Mouse (Mus musculus) intestine, embryonic 16.5 days (tissue): ENCODE results near the gene Phpt1. TPM values are rescaled to one million over a fixed set of nuclear protein-coding genes. Genes with fewer than 3 reads are reported as not detected.

Source experiments
- ATAC-seq: fragments of 200-750 bp; cut with Nextera tagmentation; 2 replicates; pipeline ENCODE4 v1.8.0; 2017; ENCODE audit warnings: moderate TSS enrichment, moderate library complexity
- H3K27ac ChIP-seq: fragments of 300-500 bp; sonication (generic); 2 replicates; pipeline ENCODE4 v1.5.1; 2014; ENCODE audit warnings: mild to moderate bottlenecking, low read length
- H3K27me3 ChIP-seq: fragments of 300-500 bp; sonication (generic); replicated peaks from 2 replicates; pipeline ENCODE4 v1.6.1; 2014; ENCODE audit warnings: low read length, control low read depth, mixed read lengths; ENCODE audit not compliant: control insufficient read depth, insufficient read depth
- H3K36me3 ChIP-seq: fragments of 300-500 bp; sonication (generic); 2 replicates; pipeline ENCODE4 v1.6.1; 2014; ENCODE audit warnings: low read length, control low read depth; ENCODE audit not compliant: control insufficient read depth, insufficient read depth
- H3K4me1 ChIP-seq: fragments of 300-500 bp; sonication (generic); 2 replicates; pipeline ENCODE4 v1.6.1; 2014; ENCODE audit warnings: low read length, control low read depth, mixed read lengths; ENCODE audit not compliant: control insufficient read depth, insufficient read depth
- H3K4me2 ChIP-seq: fragments of 300-500 bp; sonication (generic); 2 replicates; pipeline ENCODE4 v1.6.1; 2014; ENCODE audit warnings: low read depth, low read length, control low read depth
- H3K4me3 ChIP-seq: fragments of 300-500 bp; sonication (generic); 2 replicates; pipeline ENCODE4 v1.5.1; 2014; ENCODE audit warnings: mild to moderate bottlenecking, low read length
- H3K9ac ChIP-seq: fragments of 300-500 bp; sonication (generic); 2 replicates; pipeline ENCODE4 v1.6.1; 2014; ENCODE audit warnings: low read depth, low read length
- H3K9me3 ChIP-seq: fragments of 300-500 bp; sonication (generic); 2 replicates; pipeline ENCODE4 v1.6.1; 2016; ENCODE audit warnings: low read length, control low read depth; ENCODE audit not compliant: control insufficient read depth
- WGBS: fragments of 180-500 bp; shearing (Covaris S2); extraction: QIAGEN DNeasy Blood & Tissue Kit; methylation state at CpG from one replicate; pipeline ENCODE4 v1.1.7; 2014; 5-methylcytosine and 5-hydroxymethylcytosine counted together
- polyA plus RNA-seq: library from polyadenylated mRNA; unstranded; fragments of >200 nt; fragmentation: Nextera tagmentation; extraction: Ambion mirVana; gene quantifications from 2 replicates; pipeline ENCODE4 v1.2.1, GENCODE M21; 2015

Gene Phpt1
- polyA plus RNA-seq, 1 experiment from 2014 or later, result 176 TPM

DNA sequence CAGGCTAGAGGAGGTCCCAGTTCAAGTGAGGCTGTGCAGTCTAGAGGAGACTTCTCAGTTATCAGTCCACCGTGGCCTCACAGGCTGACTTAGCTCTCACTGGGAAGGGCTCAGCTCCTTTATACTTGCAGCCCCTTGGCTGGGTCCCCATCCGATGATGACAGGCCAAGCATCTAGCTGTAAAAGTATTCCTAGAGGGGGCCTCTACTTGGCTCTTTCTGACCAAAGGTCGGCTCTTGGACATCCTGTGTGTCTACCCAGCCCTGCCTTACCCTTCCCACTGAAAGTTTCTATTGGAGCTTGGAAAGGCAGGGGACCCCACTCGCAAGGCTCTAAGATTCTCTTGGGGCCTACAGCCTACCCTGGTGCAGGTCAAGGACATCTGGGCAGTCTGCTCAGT is 3.8 kb downstream of the Phpt1 start:
- Histone ChIP-seq H3K4me3 (peak overlapping the region; percentile 53), H3K27me3 (peaks cover 4% of the 10 kb centered on the region), H3K4me1 (peaks cover 32% of the 10 kb centered on the region), H3K27ac (peak overlapping the region; percentile 82), H3K9me3 (no peaks in the 10 kb centered on the region), H3K36me3 (peaks cover 3% of the 10 kb centered on the region; the same call in 1 of the 2 replicates), H3K9ac (peak overlapping the region; percentile 67), H3K4me2 (peak overlapping the region; percentile 43)
- WGBS, result 53% methylated on average over 4 of the region's 4 CpGs
- ATAC-seq, result peak; percentile 54

DNA sequence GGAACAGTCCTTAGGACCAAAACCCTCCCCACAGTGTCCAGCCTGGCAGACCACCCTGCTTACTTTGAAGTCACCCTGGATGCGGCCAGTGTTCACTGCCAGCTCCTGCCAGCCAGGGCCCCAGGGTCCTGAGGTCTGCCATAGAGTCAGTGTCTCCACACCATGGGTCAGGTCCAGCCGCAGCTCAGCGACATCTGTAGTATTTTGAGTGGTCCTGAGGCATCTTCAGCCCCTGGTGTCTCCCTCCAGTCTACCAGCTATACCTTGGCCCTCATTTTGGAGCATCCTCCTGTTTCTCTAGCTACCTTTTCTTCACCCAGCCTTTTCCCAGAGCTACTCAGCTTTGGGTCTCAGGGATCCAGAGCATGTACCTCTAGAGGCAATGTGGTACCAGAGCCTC is 5.7 kb downstream of the Phpt1 start:
- H3K27ac ChIP-seq, result peak overlapping the region; percentile 82
- 88% methylated on average over 3 of the region's 3 CpGs for WGBS
- H3K4me1 ChIP-seq, result peaks cover 23% of the 10 kb centered on the region
- H3K4me2 ChIP-seq, result peak overlapping the region; percentile 58
- ATAC-seq, result no peak
- peak overlapping the region; percentile 67 for H3K9ac ChIP-seq
- peak overlapping the region; percentile 53 for H3K4me3 ChIP-seq
- no peaks in the 10 kb centered on the region for H3K27me3 ChIP-seq
- H3K9me3 ChIP-seq, result no peaks in the 10 kb centered on the region
- H3K36me3 ChIP-seq, result peaks cover 18% of the 10 kb centered on the region

DNA sequence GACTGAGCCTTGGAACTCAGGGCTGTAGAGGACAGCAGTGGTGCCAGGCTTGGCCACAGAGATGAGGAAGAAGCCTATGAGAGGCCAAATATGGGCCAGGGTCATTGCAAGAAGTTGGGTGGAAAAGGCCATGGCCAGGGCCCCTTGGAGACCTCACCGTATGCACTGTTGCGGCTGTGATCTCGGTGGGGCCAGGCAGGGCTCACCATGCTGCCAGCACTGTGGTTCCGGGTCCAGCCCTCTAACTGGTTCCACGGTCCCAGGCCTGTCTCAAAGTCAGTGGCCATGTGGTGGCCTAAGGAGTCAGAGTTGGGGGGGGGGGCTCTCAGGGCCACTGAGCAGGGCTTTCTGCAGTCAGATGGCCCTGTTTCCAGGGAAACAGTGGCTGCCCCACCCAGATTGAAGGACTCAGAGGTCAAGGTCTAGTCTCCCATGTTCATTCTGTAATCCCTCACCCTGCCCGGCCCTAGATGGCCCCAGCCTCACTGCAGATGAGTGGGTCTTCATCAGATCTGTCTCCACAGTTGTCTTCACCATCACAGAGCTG is 6.5 kb downstream of the Phpt1 start:
- no peak for ATAC-seq
- no peaks in the 10 kb centered on the region for H3K27me3 ChIP-seq
- H3K4me2 ChIP-seq, result peak overlapping the region; percentile 58
- no peaks in the 10 kb centered on the region for H3K9me3 ChIP-seq
- H3K27ac ChIP-seq, result peak overlapping the region; percentile 82
- peaks cover 17% of the 10 kb centered on the region for H3K4me1 ChIP-seq
- H3K9ac ChIP-seq, result peak overlapping the region; percentile 67
- WGBS, result 73% methylated on average over 6 of the region's 6 CpGs
- peaks cover 25% of the 10 kb centered on the region for H3K36me3 ChIP-seq
- peak overlapping the region; percentile 53 for H3K4me3 ChIP-seq

DNA sequence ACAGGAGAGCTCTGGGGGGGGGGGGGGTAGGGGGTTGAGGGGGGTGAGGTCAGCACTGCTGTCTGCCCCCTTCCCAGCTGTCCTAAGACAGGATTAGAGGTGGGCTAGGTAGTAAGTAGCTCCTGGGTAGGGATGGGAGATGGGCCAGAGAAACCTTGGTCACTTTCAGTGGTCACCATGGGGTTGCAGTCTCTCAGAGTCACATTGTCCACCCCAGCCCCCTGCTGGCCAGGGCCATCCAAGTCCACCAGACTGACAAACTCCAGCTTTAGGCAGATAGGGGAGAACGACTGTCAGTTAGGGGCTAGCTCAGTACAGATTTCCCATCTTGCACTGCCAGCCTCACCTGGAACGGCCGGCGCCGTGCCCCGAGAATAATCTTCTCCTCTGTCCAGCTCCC is 8.5 kb downstream of the Phpt1 start:
- H3K9me3 ChIP-seq, result no peaks in the 10 kb centered on the region
- peak overlapping the region; percentile 67 for H3K9ac ChIP-seq
- no peak for ATAC-seq

DNA sequence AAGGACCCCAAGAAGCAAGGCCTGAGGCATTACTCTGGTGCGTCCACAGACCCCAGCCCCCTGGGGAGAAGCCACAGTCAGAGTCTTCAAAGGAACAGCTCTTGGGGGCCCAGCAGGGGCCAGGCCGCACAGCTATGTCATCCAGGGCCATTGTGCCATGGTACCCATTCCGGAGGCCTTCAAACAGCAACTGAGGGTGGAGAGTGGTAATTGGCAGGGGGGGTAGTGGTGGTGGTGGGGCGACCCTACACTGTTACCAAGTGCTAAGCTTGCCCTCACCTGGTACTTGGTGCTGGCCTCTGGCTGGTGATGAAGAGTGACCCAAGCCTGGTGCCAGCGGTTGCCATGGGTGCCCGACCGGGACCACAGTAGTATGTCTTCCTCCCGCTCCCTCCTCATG is 9.3 kb downstream of the Phpt1 start:
- Histone ChIP-seq H3K27ac (peak overlapping the region; percentile 48; the same call in 1 of the 2 replicates), H3K4me3 (peak overlapping the region; percentile 53)

More for the DNA sequence above, 8.5 kb downstream of the Phpt1 start:
- peak overlapping the region; percentile 58 for H3K4me2 ChIP-seq
- peaks cover 38% of the 10 kb centered on the region for H3K36me3 ChIP-seq
- peaks cover 8% of the 10 kb centered on the region; the same call in 1 of the 2 replicates for H3K4me1 ChIP-seq
- WGBS, result 80% methylated on average over 6 of the region's 6 CpGs
- peak overlapping the region; percentile 82 for H3K27ac ChIP-seq
- no peaks in the 10 kb centered on the region for H3K27me3 ChIP-seq
- peak overlapping the region; percentile 53 for H3K4me3 ChIP-seq

DNA sequence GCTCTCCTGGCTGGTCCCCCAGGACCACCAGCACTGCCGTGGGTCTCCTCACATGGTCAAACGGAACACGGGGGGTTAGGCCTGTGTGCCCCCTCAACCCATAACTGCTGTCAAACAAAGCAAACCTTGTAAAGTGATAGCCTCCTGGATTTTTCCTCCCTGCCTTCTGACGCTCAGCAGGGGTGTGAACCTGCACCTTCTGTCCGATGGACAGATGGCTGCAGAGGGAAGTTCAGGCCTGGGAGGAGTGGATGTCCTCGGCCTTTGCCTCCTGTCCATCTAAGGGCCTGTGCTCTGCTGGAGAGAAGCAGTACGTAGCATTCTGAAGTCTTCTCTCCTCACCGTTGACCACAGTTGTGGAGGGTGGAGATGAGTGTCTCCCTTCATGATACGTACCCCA is 13.1 kb downstream of the Phpt1 start:
- Histone ChIP-seq H3K4me1 (peaks cover 21% of the 10 kb centered on the region), H3K27me3 (no peaks in the 10 kb centered on the region), H3K4me3 (no peak overlapping the region), H3K9ac (no peak overlapping the region), H3K9me3 (no peaks in the 10 kb centered on the region), H3K4me2 (no peak overlapping the region), H3K36me3 (peaks cover 34% of the 10 kb centered on the region), H3K27ac (no peak overlapping the region)
- 74% methylated on average over 9 of the region's 9 CpGs for WGBS
- no peak for ATAC-seq

More for the DNA sequence above, 9.3 kb downstream of the Phpt1 start:
- ATAC-seq, result no peak
- Histone ChIP-seq H3K27me3 (no peaks in the 10 kb centered on the region), H3K4me1 (peaks cover 8% of the 10 kb centered on the region; the same call in 1 of the 2 replicates), H3K4me2 (peak overlapping the region; percentile 58), H3K36me3 (peaks cover 38% of the 10 kb centered on the region), H3K9ac (peak overlapping the region; percentile 67), H3K9me3 (no peaks in the 10 kb centered on the region)
- WGBS, result 88% methylated on average over 8 of the region's 8 CpGs

DNA sequence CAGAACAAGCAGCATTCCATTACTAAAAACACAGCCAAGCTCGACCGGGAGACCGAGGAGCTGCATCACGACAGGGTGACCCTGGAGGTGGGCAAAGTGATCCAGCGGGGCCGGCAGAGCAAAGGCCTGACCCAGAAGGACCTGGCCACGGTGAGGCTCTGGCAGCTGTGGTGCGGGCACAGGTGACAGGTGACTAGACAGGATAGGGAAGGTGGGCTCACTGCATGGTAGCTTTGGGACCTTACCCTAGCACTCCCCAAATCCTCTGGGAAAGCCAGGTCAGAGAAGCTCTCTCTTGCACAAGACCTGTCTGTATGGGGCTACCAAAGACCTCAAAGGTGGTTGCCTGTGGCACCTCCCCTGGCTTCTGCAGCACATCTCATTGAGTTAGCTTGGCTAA is 14.5 kb downstream of the Phpt1 start:
- no peaks in the 10 kb centered on the region for H3K9me3 ChIP-seq
- peaks cover 29% of the 10 kb centered on the region for H3K36me3 ChIP-seq
- peak; percentile 42 for ATAC-seq
- peaks cover 24% of the 10 kb centered on the region for H3K4me1 ChIP-seq
- no peak overlapping the region for H3K4me2 ChIP-seq
- H3K27ac ChIP-seq, result no peak overlapping the region
- no peaks in the 10 kb centered on the region for H3K27me3 ChIP-seq
- no peak overlapping the region for H3K4me3 ChIP-seq
- no peak overlapping the region for H3K9ac ChIP-seq
- 93% methylated on average over 8 of the region's 8 CpGs for WGBS

DNA sequence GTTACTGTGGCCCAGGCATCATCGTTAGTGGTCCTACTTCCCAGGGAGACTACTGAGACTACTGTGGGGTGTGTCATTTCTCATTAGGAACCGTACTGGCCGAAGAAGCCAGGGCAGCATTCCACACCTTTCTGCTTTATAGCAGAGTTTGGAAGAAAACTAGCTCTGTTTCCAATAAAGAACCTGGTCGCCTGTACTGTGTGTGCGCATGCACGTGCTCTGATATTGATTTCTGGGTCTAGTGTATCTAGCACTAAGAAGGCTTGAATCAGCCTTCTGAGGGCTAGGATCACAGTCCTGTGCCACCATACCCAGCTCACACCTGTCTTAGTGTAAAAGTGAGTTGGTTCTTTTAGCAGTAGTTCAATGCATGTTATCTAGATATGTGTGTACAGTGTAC is 16.2 kb downstream of the Phpt1 start:
- H3K4me2 ChIP-seq, result peak overlapping the region; percentile 92
- peak overlapping the region; percentile 96 for H3K4me3 ChIP-seq
- peaks cover 24% of the 10 kb centered on the region for H3K4me1 ChIP-seq
- no peaks in the 10 kb centered on the region for H3K9me3 ChIP-seq
- peaks cover 15% of the 10 kb centered on the region for H3K36me3 ChIP-seq
- no peaks in the 10 kb centered on the region for H3K27me3 ChIP-seq
- peak overlapping the region; percentile 95 for H3K9ac ChIP-seq
- WGBS, result 52% methylated on average over 6 of the region's 6 CpGs
- peak overlapping the region; percentile 87; the same call in 1 of the 2 replicates for H3K27ac ChIP-seq
- ATAC-seq, result no peak

DNA sequence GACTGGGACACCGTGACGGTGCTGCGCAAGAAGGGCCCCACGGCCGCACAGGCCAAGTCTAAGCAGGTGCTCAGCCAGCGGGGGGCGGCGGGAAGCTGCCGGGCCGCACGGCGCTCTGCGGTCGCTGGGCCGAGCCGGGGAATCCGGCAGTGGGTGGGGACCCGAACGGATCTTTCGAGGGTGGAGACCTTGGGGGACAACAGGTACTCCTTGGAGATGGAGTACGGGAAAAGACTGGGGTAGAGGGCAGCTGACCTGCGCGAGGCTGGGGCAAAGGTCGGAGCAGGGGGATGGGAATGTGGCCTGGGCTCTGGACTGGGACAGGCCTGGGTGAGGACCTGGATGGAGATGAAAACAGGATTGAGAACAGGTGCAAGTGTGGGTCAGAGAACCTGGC is 17.1 kb downstream of the Phpt1 start:
- H3K4me2 ChIP-seq, result peak overlapping the region; percentile 92
- no peaks in the 10 kb centered on the region for H3K27me3 ChIP-seq
- H3K4me3 ChIP-seq, result peak overlapping the region; percentile 96
- WGBS, result under 1% methylated on average over 24 of the region's 24 CpGs
- H3K9ac ChIP-seq, result peak overlapping the region; percentile 95
- no peaks in the 10 kb centered on the region for H3K9me3 ChIP-seq
- H3K4me1 ChIP-seq, result peaks cover 22% of the 10 kb centered on the region
- H3K36me3 ChIP-seq, result peaks cover 8% of the 10 kb centered on the region; the same call in 1 of the 2 replicates
- peak overlapping the region; percentile 87 for H3K27ac ChIP-seq
- ATAC-seq, result peak; percentile 8
